Mouse (Mus musculus) midbrain, embryonic 14.5 days (tissue): ENCODE results near the gene Lin52. TPM values are rescaled to one million over a fixed set of nuclear protein-coding genes. Genes with fewer than 3 reads are reported as not detected.

Experiments
- ATAC-seq: fragments of 200-750 bp; cut with Nextera tagmentation; 2 replicates; pipeline ENCODE4 v1.8.0; 2017; ENCODE audit warnings: moderate number of reproducible peaks, moderate library complexity; ENCODE audit not compliant: low FRiP score, low TSS enrichment
- DNase-seq: peaks from one replicate; pipeline ENCODE4 v3.0.0-alpha.2; 2015
- H3K27ac ChIP-seq: fragments of 300-500 bp; sonication (generic); replicated peaks from 2 replicates; pipeline ENCODE4 v1.5.1; 2014; ENCODE audit warnings: mild to moderate bottlenecking, low read depth, low read length, moderate library complexity
- H3K27me3 ChIP-seq: fragments of 300-500 bp; sonication (generic); 2 replicates; pipeline ENCODE4 v1.6.1; 2014; ENCODE audit warnings: low read length, control low read depth, mixed read lengths; ENCODE audit not compliant: control insufficient read depth, insufficient read depth
- H3K36me3 ChIP-seq: fragments of 300-500 bp; sonication (generic); 2 replicates; pipeline ENCODE4 v1.6.1; 2014; ENCODE audit warnings: low read length, control low read depth; ENCODE audit not compliant: control insufficient read depth, insufficient read depth
- H3K4me1 ChIP-seq: fragments of 300-500 bp; sonication (generic); 2 replicates; pipeline ENCODE4 v1.6.1; 2014; ENCODE audit warnings: mild to moderate bottlenecking, antibody characterized with exemption, low read length, control low read depth; ENCODE audit not compliant: control insufficient read depth, insufficient read depth
- H3K4me2 ChIP-seq: fragments of 300-500 bp; sonication (generic); 2 replicates; pipeline ENCODE4 v1.6.1; 2014; ENCODE audit warnings: mild to moderate bottlenecking, low read length, moderate library complexity
- H3K4me3 ChIP-seq: fragments of 300-500 bp; sonication (generic); replicated peaks from 2 replicates; pipeline ENCODE4 v1.5.1; 2014; ENCODE audit warnings: low read depth, low read length
- H3K9ac ChIP-seq: fragments of 300-500 bp; sonication (generic); replicated peaks from 2 replicates; pipeline ENCODE4 v1.6.1; 2014; ENCODE audit warnings: mild to moderate bottlenecking, low read length, moderate library complexity
- H3K9me3 ChIP-seq: fragments of 300-500 bp; sonication (generic); 2 replicates; pipeline ENCODE4 v1.6.1; 2016; ENCODE audit warnings: low read length, control low read depth, mixed read lengths; ENCODE audit not compliant: control insufficient read depth
- WGBS: fragments of 180-500 bp; shearing (Covaris S2); extraction: QIAGEN DNeasy Blood & Tissue Kit; methylation state at CpG from one replicate; pipeline ENCODE4 v1.1.7; 2014; 5-methylcytosine and 5-hydroxymethylcytosine counted together
- polyA plus RNA-seq: library from polyadenylated mRNA; unstranded; fragments of >200 nt; fragmentation: Nextera tagmentation; extraction: Ambion mirVana; gene quantifications from 2 replicates; pipeline ENCODE4 v1.2.1, GENCODE M21; 2014

Gene Lin52
- polyA plus RNA-seq, 1 experiment from 2014 or later = 41.5 TPM

GRCm38 (mm10) chr12:84451801-84452200 is 579 bp downstream of the Lin52 start:
- DNase-seq = peak; percentile 14
- Histone ChIP-seq H3K9ac (peak overlapping the region; percentile 56), H3K4me3 (peak overlapping the region; percentile 61), H3K27me3 (no peaks in the 10 kb centered on the region), H3K9me3 (no peaks in the 10 kb centered on the region), H3K36me3 (peaks cover 2% of the 10 kb centered on the region; the same call in 1 of the 2 replicates), H3K4me1 (peaks cover 5% of the 10 kb centered on the region; the same call in 1 of the 2 replicates), H3K4me2 (peak overlapping the region; percentile 85), H3K27ac (peak overlapping the region; percentile 47; the same call in 1 of the 2 replicates)
- ATAC-seq = no peak
- 2% methylated on average over 11 of the region's 11 CpGs for WGBS

- Histone ChIP-seq H3K4me3 (no peak overlapping the region), H3K4me2 (no peak overlapping the region), H3K27ac (no peak overlapping the region), H3K9me3 (no peaks in the 10 kb centered on the region), H3K9ac (no peak overlapping the region), H3K27me3 (no peaks in the 10 kb centered on the region), H3K36me3 (peaks cover 34% of the 10 kb centered on the region), H3K4me1 (peaks cover 3% of the 10 kb centered on the region; the same call in 1 of the 2 replicates)
- no peak for DNase-seq
- 94% methylated on average over 3 of the region's 3 CpGs for WGBS
- no peak for ATAC-seq
These were observed 5.7 kb downstream of the Lin52 start for GRCm38 (mm10) chr12:84456911-84457310.

- DNase-seq (peak; percentile 5), ATAC-seq (no peak)
- no peaks in the 10 kb centered on the region for H3K4me1 ChIP-seq
- peaks cover 58% of the 10 kb centered on the region for H3K36me3 ChIP-seq
- no peak overlapping the region for H3K4me3 ChIP-seq
- WGBS = 64% methylated on average over 1 of the region's 1 CpGs
- no peaks in the 10 kb centered on the region for H3K27me3 ChIP-seq
- no peak overlapping the region for H3K9ac ChIP-seq
- no peaks in the 10 kb centered on the region for H3K9me3 ChIP-seq
- no peak overlapping the region for H3K4me2 ChIP-seq
- no peak overlapping the region for H3K27ac ChIP-seq
These were observed 8.6 kb downstream of the Lin52 start for GRCm38 (mm10) chr12:84459845-84460244.

GRCm38 (mm10) chr12:84461416-84461815 is 10.2 kb downstream of the Lin52 start:
- 97% methylated on average over 5 of the region's 5 CpGs for WGBS
- Histone ChIP-seq H3K36me3 (peaks cover 64% of the 10 kb centered on the region), H3K4me2 (no peak overlapping the region), H3K9ac (no peak overlapping the region), H3K4me1 (no peaks in the 10 kb centered on the region), H3K9me3 (no peaks in the 10 kb centered on the region), H3K4me3 (no peak overlapping the region), H3K27ac (no peak overlapping the region), H3K27me3 (no peaks in the 10 kb centered on the region)
- ATAC-seq = no peak
- DNase-seq = no peak

- peaks cover 62% of the 10 kb centered on the region for H3K36me3 ChIP-seq
- H3K4me1 ChIP-seq = no peaks in the 10 kb centered on the region
- no peak overlapping the region for H3K4me2 ChIP-seq
- H3K4me3 ChIP-seq = no peak overlapping the region
- 88% methylated on average over 3 of the region's 3 CpGs for WGBS
- H3K27me3 ChIP-seq = no peaks in the 10 kb centered on the region
- H3K27ac ChIP-seq = no peak overlapping the region
- DNase-seq = no peak
- H3K9me3 ChIP-seq = no peaks in the 10 kb centered on the region
- no peak for ATAC-seq
- no peak overlapping the region for H3K9ac ChIP-seq
These were observed 11.6 kb downstream of the Lin52 start for GRCm38 (mm10) chr12:84462856-84463255.

GRCm38 (mm10) chr12:84468701-84469100 is 17.5 kb downstream of the Lin52 start:
- Histone ChIP-seq H3K4me2 (no peak overlapping the region), H3K4me3 (no peak overlapping the region), H3K36me3 (peaks cover 22% of the 10 kb centered on the region; the same call in 1 of the 2 replicates), H3K9me3 (no peaks in the 10 kb centered on the region), H3K4me1 (no peaks in the 10 kb centered on the region), H3K27me3 (no peaks in the 10 kb centered on the region), H3K9ac (no peak overlapping the region), H3K27ac (no peak overlapping the region)
- ATAC-seq = no peak
- peak; percentile 86 for DNase-seq
- 0% methylated on average over 1 of the region's 1 CpGs for WGBS

GRCm38 (mm10) chr12:84478937-84479336 is 27.7 kb downstream of the Lin52 start:
- Histone ChIP-seq H3K9me3 (no peaks in the 10 kb centered on the region), H3K4me2 (no peak overlapping the region), H3K27ac (no peak overlapping the region), H3K27me3 (no peaks in the 10 kb centered on the region), H3K9ac (no peak overlapping the region), H3K36me3 (0 out of 2 replicates have a peak, but pooled peaks cover 3% of the 10 kb centered on the region), H3K4me3 (no peak overlapping the region), H3K4me1 (no peaks in the 10 kb centered on the region)
- WGBS = 97% methylated on average over 7 of the region's 7 CpGs
- ATAC-seq (no peak), DNase-seq (no peak)

GRCm38 (mm10) chr12:84481251-84481650 is 30.0 kb downstream of the Lin52 start:
- no peak overlapping the region for H3K4me3 ChIP-seq
- no peaks in the 10 kb centered on the region for H3K4me1 ChIP-seq
- WGBS = 70% methylated on average over 2 of the region's 2 CpGs
- no peak overlapping the region for H3K9ac ChIP-seq
- DNase-seq (no peak), ATAC-seq (no peak)
- H3K4me2 ChIP-seq = no peak overlapping the region
- H3K36me3 ChIP-seq = 0 out of 2 replicates have a peak, but pooled peaks cover 3% of the 10 kb centered on the region
- no peaks in the 10 kb centered on the region for H3K27me3 ChIP-seq
- H3K9me3 ChIP-seq = no peaks in the 10 kb centered on the region
- no peak overlapping the region for H3K27ac ChIP-seq

GRCm38 (mm10) chr12:84482778-84483585 is 31.8 kb downstream of the Lin52 start:
- 0 out of 2 replicates have a peak, but pooled peaks cover 3% of the 10 kb centered on the region for H3K36me3 ChIP-seq
- no peaks in the 10 kb centered on the region for H3K9me3 ChIP-seq
- WGBS = 86% methylated on average over 14 of the region's 14 CpGs
- no peak for DNase-seq
- no peaks in the 10 kb centered on the region for H3K27me3 ChIP-seq
- no peak for ATAC-seq
- no peak overlapping the region for H3K9ac ChIP-seq
- H3K27ac ChIP-seq = no peak overlapping the region
- H3K4me1 ChIP-seq = peaks cover 7% of the 10 kb centered on the region; the same call in 1 of the 2 replicates
- H3K4me3 ChIP-seq = no peak overlapping the region
- no peak overlapping the region for H3K4me2 ChIP-seq
